Mouse (Mus musculus): Measurements from ENCODE around the gene Glycam1. TPM values are rescaled to one million over a fixed set of nuclear protein-coding genes. Genes with fewer than 3 reads are reported as not detected.
"Not testable (repeated sequence)": the region's sequence is repeated elsewhere in the genome, so short reads cannot be mapped to it uniquely, and the experiment has no call there.

Glycam1 gene
- not detected in 2 replicates for polyA plus RNA-seq (2015; fragmentation: Nextera tagmentation; extraction: Ambion mirVana)

GRCm38 (mm10) chr15:103564981-103565380 lies at the start of gene Glycam1:
Glycam1 (minus strand) TSS chr15:103565081.
- Histone ChIP-seq H3K4me2 (no peak within 1 kb of the TSS), H3K4me1 (replicated peaks) (no peaks in the 10 kb centered on the region), H3K9ac (no peak within 1 kb of the TSS), H3K4me3 (no peak within 1 kb of the TSS), H3K9me3 (no peaks in the 10 kb centered on the region), H3K36me3 (no peaks in the 10 kb centered on the region), H3K27me3 (no peaks in the 10 kb centered on the region), H3K27ac (replicated peaks) (no peak within 1 kb of the TSS)
- ATAC-seq (ENCODE audit: low read depth), result no peak

- Histone ChIP-seq H3K9me3 (no peaks in the 10 kb centered on the region), H3K4me3 (no peak overlapping the region), H3K4me2 (no peak overlapping the region), H3K27ac (replicated peaks) (no peak overlapping the region), H3K4me1 (replicated peaks) (no peaks in the 10 kb centered on the region), H3K36me3 (no peaks in the 10 kb centered on the region), H3K9ac (no peak overlapping the region), H3K27me3 (no peaks in the 10 kb centered on the region)
- ATAC-seq (ENCODE audit: low read depth), result no peak
- WGBS, result 76% methylated on average over 1 of the region's 1 CpGs
Observed at GRCm38 (mm10) chr15:103604481-103604880, 39.6 kb upstream of the Glycam1 start.

- no peak overlapping the region for H3K9ac ChIP-seq
- no peak overlapping the region for H3K4me3 ChIP-seq
- WGBS, result 91% methylated on average over 2 of the region's 2 CpGs
- H3K4me1 ChIP-seq (replicated peaks), result no peaks in the 10 kb centered on the region
- no peaks in the 10 kb centered on the region for H3K36me3 ChIP-seq
- H3K27ac ChIP-seq (replicated peaks), result no peak overlapping the region
- no peaks in the 10 kb centered on the region for H3K27me3 ChIP-seq
- no peaks in the 10 kb centered on the region for H3K9me3 ChIP-seq
- no peak overlapping the region for H3K4me2 ChIP-seq
- no peak for ATAC-seq (ENCODE audit: low read depth)
Observed at GRCm38 (mm10) chr15:103590779-103591178, 25.9 kb upstream of the Glycam1 start.

- not testable (repeated sequence) for ATAC-seq (ENCODE audit: low read depth); H3K4me1 ChIP-seq (replicated peaks); H3K9ac ChIP-seq; H3K36me3 ChIP-seq; H3K4me3 ChIP-seq; H3K27ac ChIP-seq (replicated peaks); H3K4me2 ChIP-seq; H3K27me3 ChIP-seq; H3K9me3 ChIP-seq
- WGBS, result 84% methylated on average over 4 of the region's 4 CpGs
Observed at GRCm38 (mm10) chr15:103587752-103588151, 22.9 kb upstream of the Glycam1 start.

- 88% methylated on average over 2 of the region's 2 CpGs for WGBS
Observed at GRCm38 (mm10) chr15:103585876-103586275, 21.0 kb upstream of the Glycam1 start.

GRCm38 (mm10) chr15:103552096-103552690 lies 12.7 kb downstream of the Glycam1 start:
- H3K36me3 ChIP-seq, result no peaks in the 10 kb centered on the region
- H3K27me3 ChIP-seq, result no peaks in the 10 kb centered on the region
- no peak overlapping the region for H3K4me2 ChIP-seq
- no peaks in the 10 kb centered on the region; the same call in 1 of the 2 replicates for H3K4me1 ChIP-seq (replicated peaks)
- no peak overlapping the region for H3K9ac ChIP-seq
- no peaks in the 10 kb centered on the region for H3K9me3 ChIP-seq
- H3K4me3 ChIP-seq, result no peak overlapping the region
- H3K27ac ChIP-seq (replicated peaks), result no peak overlapping the region
- WGBS, result 46% methylated on average over 3 of the region's 3 CpGs
- no peak for ATAC-seq (ENCODE audit: low read depth)

More at GRCm38 (mm10) chr15:103585876-103586275, 21.0 kb upstream of the Glycam1 start:
- Histone ChIP-seq H3K27ac (replicated peaks) (no peak overlapping the region), H3K9ac (no peak overlapping the region), H3K4me1 (replicated peaks) (no peaks in the 10 kb centered on the region), H3K36me3 (no peaks in the 10 kb centered on the region), H3K27me3 (no peaks in the 10 kb centered on the region), H3K9me3 (no peaks in the 10 kb centered on the region), H3K4me2 (no peak overlapping the region), H3K4me3 (no peak overlapping the region)
- ATAC-seq (ENCODE audit: low read depth), result no peak

GRCm38 (mm10) chr15:103551053-103551452 lies 13.8 kb downstream of the Glycam1 start:
- no peak for ATAC-seq (ENCODE audit: low read depth)
- 4% methylated on average over 1 of the region's 1 CpGs for WGBS
- H3K27ac ChIP-seq (replicated peaks), result no peak overlapping the region

GRCm38 (mm10) chr15:103549475-103549874 lies 15.4 kb downstream of the Glycam1 start:
- H3K9ac ChIP-seq, result no peak overlapping the region
- H3K36me3 ChIP-seq, result no peaks in the 10 kb centered on the region
- no peak overlapping the region for H3K4me3 ChIP-seq
- H3K9me3 ChIP-seq, result no peaks in the 10 kb centered on the region
- H3K4me1 ChIP-seq (replicated peaks), result no peaks in the 10 kb centered on the region; the same call in 1 of the 2 replicates
- ATAC-seq (ENCODE audit: low read depth), result no peak
- no peak overlapping the region for H3K4me2 ChIP-seq
- WGBS, result 88% methylated on average over 1 of the region's 1 CpGs
- H3K27ac ChIP-seq (replicated peaks), result no peak overlapping the region
- H3K27me3 ChIP-seq, result no peaks in the 10 kb centered on the region

More at GRCm38 (mm10) chr15:103551053-103551452, 13.8 kb downstream of the Glycam1 start:
- Histone ChIP-seq H3K4me3 (no peak overlapping the region), H3K4me2 (no peak overlapping the region), H3K36me3 (no peaks in the 10 kb centered on the region), H3K9ac (no peak overlapping the region), H3K4me1 (replicated peaks) (no peaks in the 10 kb centered on the region; the same call in 1 of the 2 replicates), H3K27me3 (no peaks in the 10 kb centered on the region), H3K9me3 (no peaks in the 10 kb centered on the region)

- no peak overlapping the region for H3K4me2 ChIP-seq
- no peaks in the 10 kb centered on the region for H3K9me3 ChIP-seq
- ATAC-seq (ENCODE audit: low read depth), result no peak
- H3K27ac ChIP-seq (replicated peaks), result no peak overlapping the region
- no peaks in the 10 kb centered on the region for H3K27me3 ChIP-seq
- no peak overlapping the region for H3K4me3 ChIP-seq
- no peaks in the 10 kb centered on the region; the same call in 1 of the 2 replicates for H3K4me1 ChIP-seq (replicated peaks)
- H3K9ac ChIP-seq, result no peak overlapping the region
- 89% methylated on average over 3 of the region's 3 CpGs for WGBS
- H3K36me3 ChIP-seq, result no peaks in the 10 kb centered on the region
Observed at GRCm38 (mm10) chr15:103547983-103548382, 16.9 kb downstream of the Glycam1 start.

GRCm38 (mm10) chr15:103542526-103542925 lies 22.4 kb downstream of the Glycam1 start:
- Histone ChIP-seq H3K27ac (replicated peaks) (no peak overlapping the region), H3K27me3 (peaks cover 12% of the 10 kb centered on the region), H3K9me3 (no peaks in the 10 kb centered on the region), H3K4me3 (no peak overlapping the region), H3K36me3 (no peaks in the 10 kb centered on the region), H3K4me2 (no peak overlapping the region), H3K9ac (no peak overlapping the region), H3K4me1 (replicated peaks) (peaks cover 11% of the 10 kb centered on the region; the same call in 1 of the 2 replicates)
- no peak for ATAC-seq (ENCODE audit: low read depth)

GRCm38 (mm10) chr15:103540646-103541045 lies 24.2 kb downstream of the Glycam1 start:
- no peak overlapping the region for H3K4me2 ChIP-seq
- H3K9me3 ChIP-seq, result no peaks in the 10 kb centered on the region
- peaks cover 12% of the 10 kb centered on the region for H3K27me3 ChIP-seq
- 65% methylated on average over 1 of the region's 1 CpGs for WGBS
- no peaks in the 10 kb centered on the region for H3K36me3 ChIP-seq
- H3K9ac ChIP-seq, result no peak overlapping the region
- no peak for ATAC-seq (ENCODE audit: low read depth)
- no peak overlapping the region for H3K4me3 ChIP-seq
- peaks cover 27% of the 10 kb centered on the region for H3K4me1 ChIP-seq (replicated peaks)
- H3K27ac ChIP-seq (replicated peaks), result no peak overlapping the region

GRCm38 (mm10) chr15:103539259-103539658 lies 25.6 kb downstream of the Glycam1 start:
- Histone ChIP-seq H3K4me3 (no peak overlapping the region), H3K36me3 (no peaks in the 10 kb centered on the region), H3K9ac (no peak overlapping the region), H3K9me3 (no peaks in the 10 kb centered on the region), H3K27ac (replicated peaks) (no peak overlapping the region), H3K4me1 (replicated peaks) (peaks cover 35% of the 10 kb centered on the region), H3K4me2 (no peak overlapping the region), H3K27me3 (peaks cover 12% of the 10 kb centered on the region)
- 47% methylated on average over 2 of the region's 2 CpGs for WGBS
- ATAC-seq (ENCODE audit: low read depth), result no peak

- WGBS, result under 1% methylated on average over 36 of the region's 36 CpGs
- Histone ChIP-seq H3K9me3 (no peaks in the 10 kb centered on the region), H3K4me3 (peak within 1 kb of the TSS; percentile 85), H3K4me2 (peak within 1 kb of the TSS; percentile 88), H3K27ac (replicated peaks) (peak within 1 kb of the TSS; percentile 74), H3K9ac (peak within 1 kb of the TSS; percentile 84), H3K4me1 (replicated peaks) (peaks cover 41% of the 10 kb centered on the region), H3K36me3 (no peaks in the 10 kb centered on the region), H3K27me3 (peaks cover 12% of the 10 kb centered on the region)
- ATAC-seq (ENCODE audit: low read depth), result peak; percentile 84
Observed at GRCm38 (mm10) chr15:103537822-103538213, 27.1 kb downstream of the Glycam1 start, which contains the start of gene Ppp1r1a. Ppp1r1a (minus strand) TSS chr15:103538003.
